In the genomic region with DNA sequence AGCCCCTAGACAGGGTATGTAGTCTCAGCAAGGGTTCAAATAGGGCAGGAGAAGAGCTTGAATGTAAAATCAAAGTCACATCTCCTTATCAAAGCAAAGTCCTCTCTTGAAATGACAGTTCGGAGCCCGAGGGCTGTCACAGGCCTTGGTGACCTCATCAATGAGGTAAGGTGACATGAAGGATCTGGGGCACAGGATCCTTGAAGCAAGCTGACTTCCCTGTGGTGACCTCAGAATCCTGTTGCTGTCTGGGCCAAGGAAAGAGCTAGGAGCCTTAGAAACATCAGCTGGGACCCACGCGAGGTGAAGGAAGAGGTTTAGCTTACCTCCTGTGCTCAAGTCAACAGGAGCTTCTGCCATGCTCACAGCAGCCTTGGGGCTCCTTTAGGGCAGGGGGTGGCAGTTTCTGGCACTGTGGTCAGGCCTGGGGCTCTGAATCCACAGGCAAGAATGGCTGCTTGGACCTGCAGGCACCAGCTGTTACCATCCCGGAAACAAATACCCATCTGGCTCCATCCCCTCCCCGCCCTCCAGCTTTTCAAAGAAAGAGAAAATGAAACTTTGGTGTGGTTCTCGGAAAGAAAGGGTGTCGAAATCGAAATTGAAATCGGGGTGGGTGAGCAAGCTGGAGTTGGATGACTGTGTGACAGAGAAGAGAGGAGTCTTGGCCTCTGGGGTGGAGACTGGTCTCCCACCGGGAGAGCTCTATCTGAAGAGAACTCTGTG, we compare ENCODE assay signal across 8 mouse cellular contexts. TPM values are rescaled to one million over a fixed set of nuclear protein-coding genes. Genes with fewer than 3 reads are reported as not detected.
A peak's percentile ranks its signal among the peaks of the same experiment; 100 is the strongest.
DNase-seq lines count a peak whose midpoint lies in the region; ATAC-seq and TF ChIP-seq lines count a peak whose summit lies in the region.

A gene (minus strand): TSS at position 508 of the 726 bp plus-strand sequence.

- 55% methylated on average over 11 of the region's 11 CpGs for WGBS in heart, postnatal 0 days

- H3K9ac ChIP-seq in heart, postnatal 0 days (replicated peaks; ENCODE audit: low read depth, low read length) = 0 out of 2 replicates have a peak within 1 kb of the TSS, but pooled peaks have one; percentile 20

- peak; percentile 94 for ATAC-seq in CD4-positive, CD25-positive, alpha-beta regulatory T cell, adult 4 months
- no peak for ATAC-seq in heart, postnatal 0 days (ENCODE audit: insufficient read depth, low read depth)
- ATAC-seq in neutrophil, adult 5-6 weeks (ENCODE audit: extremely low read depth, insufficient number of reproducible peaks, low FRiP score, poor library complexity, severe bottlenecking) = peak; percentile 72

- H3K36me3 ChIP-seq in heart, postnatal 0 days (replicated peaks; ENCODE audit: control insufficient read depth, insufficient read depth, low read length) = no peaks in the 10 kb centered on the region

- peak within 1 kb of the TSS; percentile 30; the same call in 1 of the 2 replicates for H3K4me2 ChIP-seq in heart, postnatal 0 days (ENCODE audit: low read depth, low read length)

- DNase-seq in kidney, adult 18-20 months = peak; percentile 2
- DNase-seq in kidney, postnatal 14 days = no peak
- no peak for DNase-seq in heart, postnatal 0 days (ENCODE audit: low spot score)
- DNase-seq in cerebellum, adult 18-20 months = no peak
- DNase-seq in embryo, embryonic 9.5 days (ENCODE audit: extremely low spot score) = no peak
- DNase-seq in right cerebral cortex, adult 18-20 months = no peak

- no peak within 1 kb of the TSS; the same call in 1 of the 2 replicates for H3K4me3 ChIP-seq in heart, postnatal 0 days (ENCODE audit: low read depth, low read length)

- H3K4me1 ChIP-seq in heart, postnatal 0 days (ENCODE audit: control insufficient read depth, insufficient read depth) = no peaks in the 10 kb centered on the region

- peak within 1 kb of the TSS; percentile 25; the same call in 1 of the 2 replicates for H3K27ac ChIP-seq in heart, postnatal 0 days (ENCODE audit: low read depth)

- TF ChIP-seq CTCF in heart, postnatal 0 days (IDR thresholded peaks at IDR 0.05; ENCODE audit: low read depth) = no peak

- TF ChIP-seq EP300 in heart, postnatal 0 days (IDR thresholded peaks at IDR 0.05; ENCODE audit: low read depth) = no peak

- H3K27me3 ChIP-seq in heart, postnatal 0 days (ENCODE audit: control insufficient read depth, insufficient read depth, low read length) = no peaks in the 10 kb centered on the region

- 0 out of 2 replicates have a peak, but pooled peaks cover 11% of the 10 kb centered on the region for H3K9me3 ChIP-seq in heart, postnatal 0 days (replicated peaks; ENCODE audit: control insufficient read depth, low read length)

RNA-seq across cellular contexts. Expression of the gene that starts here (rescaled TPM):
- 100 to 1,000 TPM in 1 of 2 experiments, 10 to 100 TPM in 1; 85.2 to 140 TPM for polyA plus RNA-seq in CD4-positive, CD25-positive, alpha-beta regulatory T cell, adult 4 months (2017; shearing (Covaris generic))
- 3.1 TPM in 1 of 2 replicates, not detected in the other for total RNA-seq in heart, postnatal 0 days (2014; rRNA removed; ENCODE audit: low replicate concordance)
- polyA plus RNA-seq in heart, postnatal 0 days (2015; fragmentation: Nextera tagmentation; extraction: Ambion mirVana) = 0.36 and 1.1 TPM in 2 replicates
- total RNA-seq in neutrophil, adult 5-6 weeks (2017) = 34.0 and 35.7 TPM in 2 replicates

Comparison
In these comparisons a context has a peak if more than half of its experiments do, and no peak if none do; other contexts are left out.
1. RNA of the gene that starts here (polyA plus RNA-seq): 85.2 to 140 TPM in CD4-positive, CD25-positive, alpha-beta regulatory T cell, adult 4 months; 0.36 to 1.1 TPM in heart, postnatal 0 days; every median in the first group is over 10 times any median in the second.